Mouse (Mus musculus) retina, embryonic 14.5 days (tissue): ENCODE data around the gene Grap2.

Experiments
- DNase-seq: peaks from one replicate; pipeline ENCODE4 v3.0.0-alpha.2; 2015; ENCODE audit warnings: low spot score

The Grap2 gene

GRCm38 (mm10) chr15:80601456-80601855, 29.1 kb downstream of the Grap2 start:
- no peak for DNase-seq

- no peak for DNase-seq
Measured at GRCm38 (mm10) chr15:80602487-80602886, 30.1 kb downstream of the Grap2 start.

- no peak for DNase-seq
Measured at GRCm38 (mm10) chr15:80604026-80604425, 31.6 kb downstream of the Grap2 start.

- no peak for DNase-seq
Measured at GRCm38 (mm10) chr15:80607970-80608369, 35.6 kb downstream of the Grap2 start.

- DNase-seq = no peak
Measured at GRCm38 (mm10) chr15:80610335-80610734, 37.9 kb downstream of the Grap2 start.

GRCm38 (mm10) chr15:80611478-80611877, 39.1 kb downstream of the Grap2 start:
- no peak for DNase-seq

- DNase-seq = no peak
Measured at GRCm38 (mm10) chr15:80613904-80614303, 41.5 kb downstream of the Grap2 start.

GRCm38 (mm10) chr15:80614500-80615289, 42.3 kb downstream of the Grap2 start:
- no peak for DNase-seq

GRCm38 (mm10) chr15:80615290-80615570, 42.8 kb downstream of the Grap2 start:
- DNase-seq = no peak

GRCm38 (mm10) chr15:80615636-80616383, 43.4 kb downstream of the Grap2 start:
- no peak for DNase-seq

- DNase-seq = no peak
Measured at GRCm38 (mm10) chr15:80617839-80618238, 45.4 kb downstream of the Grap2 start.

GRCm38 (mm10) chr15:80619166-80619565, 46.8 kb downstream of the Grap2 start:
- no peak for DNase-seq

- no peak for DNase-seq
Measured at GRCm38 (mm10) chr15:80619786-80620185, 47.4 kb downstream of the Grap2 start.

GRCm38 (mm10) chr15:80620371-80620770, 48.0 kb downstream of the Grap2 start:
- no peak for DNase-seq

- DNase-seq = no peak
Measured at GRCm38 (mm10) chr15:80623171-80623837, 50.9 kb downstream of the Grap2 start.

GRCm38 (mm10) chr15:80626472-80626871, 54.1 kb downstream of the Grap2 start:
- no peak for DNase-seq

- no peak for DNase-seq
Measured at GRCm38 (mm10) chr15:80630147-80630546, 57.8 kb downstream of the Grap2 start.

- DNase-seq = no peak
Measured at GRCm38 (mm10) chr15:80630711-80631110, 58.3 kb downstream of the Grap2 start.

- DNase-seq = no peak
Measured at GRCm38 (mm10) chr15:80631311-80631710, 58.9 kb downstream of the Grap2 start.

- DNase-seq = no peak
Measured at GRCm38 (mm10) chr15:80632280-80632893, 60.0 kb downstream of the Grap2 start.

GRCm38 (mm10) chr15:80634391-80635193, 62.2 kb downstream of the Grap2 start:
- DNase-seq = peak; percentile 87
